Mouse (Mus musculus): ENCODE data around the gene Rgl3. TPM values are rescaled to one million over a fixed set of nuclear protein-coding genes. Genes with fewer than 3 reads are reported as not detected.

Gene Rgl3
- polyA plus RNA-seq, 1 experiment: 1.2 TPM

GRCm38 (mm10) chr9:22011055-22011454 lies 21.8 kb upstream of the Rgl3 start:
- Histone ChIP-seq H3K27ac (ENCODE audit: insufficient read depth, low read length) (no peak overlapping the region), H3K4me3 (ENCODE audit: insufficient read depth, low read length) (no peak overlapping the region), H3K4me1 (ENCODE audit: control insufficient read depth, insufficient read depth, low read length) (no peaks in the 10 kb centered on the region)
- TF ChIP-seq CTCF (IDR thresholded peaks at IDR 0.05; ENCODE audit: borderline replicate concordance, insufficient read depth, low read length) (no peak), POLR2A (IDR thresholded peaks at IDR 0.05; ENCODE audit: low read depth, low read length) (no peak)

GRCm38 (mm10) chr9:22004546-22004945 lies 15.3 kb upstream of the Rgl3 start:
- no peak overlapping the region for H3K27ac ChIP-seq (ENCODE audit: insufficient read depth, low read length)
- peaks cover 3% of the 10 kb centered on the region; the same call in 1 of the 2 replicates for H3K4me1 ChIP-seq (ENCODE audit: control insufficient read depth, insufficient read depth, low read length)
- TF ChIP-seq POLR2A (IDR thresholded peaks at IDR 0.05; ENCODE audit: low read depth, low read length): no peak
- TF ChIP-seq CTCF (IDR thresholded peaks at IDR 0.05; ENCODE audit: borderline replicate concordance, insufficient read depth, low read length): no peak
- no peak overlapping the region for H3K4me3 ChIP-seq (ENCODE audit: insufficient read depth, low read length)

GRCm38 (mm10) chr9:22003163-22003554 lies 13.9 kb upstream of the Rgl3 start:
- H3K4me1 ChIP-seq (ENCODE audit: control insufficient read depth, insufficient read depth, low read length): peaks cover 3% of the 10 kb centered on the region; the same call in 1 of the 2 replicates
- TF ChIP-seq POLR2A (IDR thresholded peaks at IDR 0.05; ENCODE audit: low read depth, low read length) (no peak; the same call in 1 of the 2 replicates), CTCF (IDR thresholded peaks at IDR 0.05; ENCODE audit: borderline replicate concordance, insufficient read depth, low read length) (no peak)
- peak overlapping the region; percentile 72 for H3K4me3 ChIP-seq (ENCODE audit: insufficient read depth, low read length)
- peak overlapping the region; percentile 7 for H3K27ac ChIP-seq (ENCODE audit: insufficient read depth, low read length)

GRCm38 (mm10) chr9:22002194-22003162 lies 13.2 kb upstream of the Rgl3 start, which contains the start of the genes Ccdc151 and Prkcsh:
Gene Ccdc151, minus strand, starts transcription at chr9:22002634.
Gene Prkcsh, plus strand, starts transcription at chr9:22002806.
- TF ChIP-seq POLR2A (IDR thresholded peaks at IDR 0.05; ENCODE audit: low read depth, low read length) (peak; percentile 96), CTCF (IDR thresholded peaks at IDR 0.05; ENCODE audit: borderline replicate concordance, insufficient read depth, low read length) (no peak)
- H3K4me3 ChIP-seq (ENCODE audit: insufficient read depth, low read length): peak within 1 kb of the TSS; percentile 72
- H3K27ac ChIP-seq (ENCODE audit: insufficient read depth, low read length): peak within 1 kb of the TSS; percentile 7
- H3K4me1 ChIP-seq (ENCODE audit: control insufficient read depth, insufficient read depth, low read length): peaks cover 3% of the 10 kb centered on the region; the same call in 1 of the 2 replicates

- Histone ChIP-seq H3K4me3 (ENCODE audit: insufficient read depth, low read length) (no peak overlapping the region), H3K27ac (ENCODE audit: insufficient read depth, low read length) (no peak overlapping the region), H3K4me1 (ENCODE audit: control insufficient read depth, insufficient read depth, low read length) (peaks cover 3% of the 10 kb centered on the region; the same call in 1 of the 2 replicates)
- TF ChIP-seq POLR2A (IDR thresholded peaks at IDR 0.05; ENCODE audit: low read depth, low read length): no peak
These were observed 12.4 kb upstream of the Rgl3 start for GRCm38 (mm10) chr9:22001633-22002032.

GRCm38 (mm10) chr9:22000296-22000695 lies 11.1 kb upstream of the Rgl3 start:
- TF ChIP-seq POLR2A (IDR thresholded peaks at IDR 0.05; ENCODE audit: low read depth, low read length): no peak
- TF ChIP-seq CTCF (IDR thresholded peaks at IDR 0.05; ENCODE audit: borderline replicate concordance, insufficient read depth, low read length): no peak
- H3K27ac ChIP-seq (ENCODE audit: insufficient read depth, low read length): no peak overlapping the region
- peaks cover 3% of the 10 kb centered on the region; the same call in 1 of the 2 replicates for H3K4me1 ChIP-seq (ENCODE audit: control insufficient read depth, insufficient read depth, low read length)
- H3K4me3 ChIP-seq (ENCODE audit: insufficient read depth, low read length): no peak overlapping the region

GRCm38 (mm10) chr9:21996178-21996867 lies 7.1 kb upstream of the Rgl3 start:
- TF ChIP-seq CTCF (IDR thresholded peaks at IDR 0.05; ENCODE audit: borderline replicate concordance, insufficient read depth, low read length) (no peak), POLR2A (IDR thresholded peaks at IDR 0.05; ENCODE audit: low read depth, low read length) (no peak)
- no peak overlapping the region for H3K4me3 ChIP-seq (ENCODE audit: insufficient read depth, low read length)
- no peaks in the 10 kb centered on the region for H3K4me1 ChIP-seq (ENCODE audit: control insufficient read depth, insufficient read depth, low read length)
- no peak overlapping the region for H3K27ac ChIP-seq (ENCODE audit: insufficient read depth, low read length)

- no peak for TF ChIP-seq CTCF (IDR thresholded peaks at IDR 0.05; ENCODE audit: borderline replicate concordance, insufficient read depth, low read length)
- no peak for TF ChIP-seq POLR2A (IDR thresholded peaks at IDR 0.05; ENCODE audit: low read depth, low read length)
- H3K4me3 ChIP-seq (ENCODE audit: insufficient read depth, low read length): no peak overlapping the region
- H3K4me1 ChIP-seq (ENCODE audit: control insufficient read depth, insufficient read depth, low read length): no peaks in the 10 kb centered on the region
- no peak overlapping the region for H3K27ac ChIP-seq (ENCODE audit: insufficient read depth, low read length)
These were observed 3.0 kb upstream of the Rgl3 start for GRCm38 (mm10) chr9:21992227-21992626.

- H3K27ac ChIP-seq (ENCODE audit: insufficient read depth, low read length): no peak overlapping the region
- TF ChIP-seq POLR2A (IDR thresholded peaks at IDR 0.05; ENCODE audit: low read depth, low read length) (no peak), CTCF (IDR thresholded peaks at IDR 0.05; ENCODE audit: borderline replicate concordance, insufficient read depth, low read length) (no peak)
- no peaks in the 10 kb centered on the region for H3K4me1 ChIP-seq (ENCODE audit: control insufficient read depth, insufficient read depth, low read length)
- peak overlapping the region; percentile 31 for H3K4me3 ChIP-seq (ENCODE audit: insufficient read depth, low read length)
These were observed 685 bp downstream of the Rgl3 start for GRCm38 (mm10) chr9:21988421-21989101.
